Comparison of ENCODE assay signal across 8 mouse cellular contexts in genomic region chr3:52400284-52401161, GRCm38 (mm10).
DNase-seq lines count a peak whose midpoint lies in the region; ATAC-seq and TF ChIP-seq lines count a peak whose summit lies in the region.

No protein-coding gene starts in this region.

- peaks cover 24% of the 10 kb centered on the region for H3K4me1 ChIP-seq in lung, embryonic 15.5 days
- peaks cover 10% of the 10 kb centered on the region for H3K4me1 ChIP-seq in forebrain, embryonic 11.5 days (replicated peaks; ENCODE audit: control insufficient read depth, insufficient read depth, low read length)
- peaks cover 20% of the 10 kb centered on the region for H3K4me1 ChIP-seq in kidney, postnatal 0 days (replicated peaks; ENCODE audit: insufficient read depth, low read length)
- H3K4me1 ChIP-seq in neural tube, embryonic 13.5 days (replicated peaks), result peaks cover 23% of the 10 kb centered on the region

- no peak for DNase-seq in lung, postnatal 14 days
- DNase-seq in forebrain, embryonic 11.5 days (ENCODE audit: low spot score), result no peak
- no peak for DNase-seq in kidney, postnatal 0 days (ENCODE audit: low spot score)
- DNase-seq in right cerebral cortex, postnatal 14 days, result no peak
- no peak for DNase-seq in lung, postnatal 36 days

- H3K4me3 ChIP-seq in lung, embryonic 15.5 days, result peak overlapping the region; percentile 18
- peak overlapping the region; percentile 8 for H3K4me3 ChIP-seq in forebrain, embryonic 11.5 days (ENCODE audit: low read depth, low read length)
- peak overlapping the region; percentile 27; the same call in 1 of the 2 replicates for H3K4me3 ChIP-seq in kidney, postnatal 0 days (replicated peaks; ENCODE audit: low read depth, low read length)
- 0 out of 2 replicates have a peak overlapping the region, but pooled peaks have one; percentile 29 for H3K4me3 ChIP-seq in neural tube, embryonic 13.5 days

- H3K36me3 ChIP-seq in lung, embryonic 15.5 days, result no peaks in the 10 kb centered on the region
- no peaks in the 10 kb centered on the region for H3K36me3 ChIP-seq in forebrain, embryonic 11.5 days (ENCODE audit: control insufficient read depth, insufficient read depth, low read length)
- no peaks in the 10 kb centered on the region for H3K36me3 ChIP-seq in kidney, postnatal 0 days (ENCODE audit: insufficient read depth, low read length)
- H3K36me3 ChIP-seq in neural tube, embryonic 13.5 days, result no peaks in the 10 kb centered on the region

- no peak for ATAC-seq in lung, embryonic 15.5 days (ENCODE audit: borderline replicate concordance, extremely low read depth, low FRiP score, low TSS enrichment)
- peak; percentile 49; the same call in 1 of the 2 replicates for ATAC-seq in forebrain, embryonic 11.5 days (replicated peaks; ENCODE audit: low FRiP score)
- no peak for ATAC-seq in kidney, postnatal 0 days (replicated peaks; ENCODE audit: low FRiP score, low read depth)
- no peak for ATAC-seq in neural tube, embryonic 13.5 days (ENCODE audit: low read depth)
- no peak for ATAC-seq in monocyte, adult 5-6 weeks (replicated peaks; ENCODE audit: insufficient number of reproducible peaks, low FRiP score, low TSS enrichment, poor library complexity, severe bottlenecking)

- WGBS in lung, embryonic 15.5 days, result 17% methylated on average over 19 of the region's 19 CpGs
- WGBS in forebrain, embryonic 11.5 days, result 10% methylated on average over 19 of the region's 19 CpGs
- WGBS in kidney, postnatal 0 days, result 18% methylated on average over 19 of the region's 19 CpGs
- 15% methylated on average over 19 of the region's 19 CpGs for WGBS in neural tube, embryonic 13.5 days

- TF ChIP-seq CTCF in kidney, postnatal 0 days (IDR thresholded peaks at IDR 0.05; ENCODE audit: low read depth), result no peak

- H3K27me3 ChIP-seq in lung, embryonic 15.5 days, result no peaks in the 10 kb centered on the region
- no peaks in the 10 kb centered on the region for H3K27me3 ChIP-seq in forebrain, embryonic 11.5 days (ENCODE audit: control insufficient read depth, insufficient read depth, low read length)
- H3K27me3 ChIP-seq in kidney, postnatal 0 days (ENCODE audit: insufficient read depth, low read length), result no peaks in the 10 kb centered on the region
- peaks cover 32% of the 10 kb centered on the region for H3K27me3 ChIP-seq in neural tube, embryonic 13.5 days

- H3K9ac ChIP-seq in lung, embryonic 15.5 days, result 0 out of 2 replicates have a peak overlapping the region, but pooled peaks have one; percentile 27
- H3K9ac ChIP-seq in forebrain, embryonic 11.5 days (ENCODE audit: low read length), result peak overlapping the region; percentile 57; the same call in 1 of the 2 replicates
- 0 out of 2 replicates have a peak overlapping the region, but pooled peaks have one; percentile 55 for H3K9ac ChIP-seq in kidney, postnatal 0 days (ENCODE audit: low read depth, low read length)
- H3K9ac ChIP-seq in neural tube, embryonic 13.5 days, result no peak overlapping the region; the same call in 1 of the 2 replicates

- no peaks in the 10 kb centered on the region for H3K9me3 ChIP-seq in lung, embryonic 15.5 days
- no peaks in the 10 kb centered on the region for H3K9me3 ChIP-seq in forebrain, embryonic 11.5 days (ENCODE audit: control insufficient read depth, low read length)
- no peaks in the 10 kb centered on the region for H3K9me3 ChIP-seq in kidney, postnatal 0 days (replicated peaks; ENCODE audit: low read length)
- no peaks in the 10 kb centered on the region for H3K9me3 ChIP-seq in neural tube, embryonic 13.5 days

- H3K4me2 ChIP-seq in lung, embryonic 15.5 days, result peak overlapping the region; percentile 59
- H3K4me2 ChIP-seq in forebrain, embryonic 11.5 days (ENCODE audit: low read depth, low read length, severe bottlenecking), result peak overlapping the region; percentile 60
- peak overlapping the region; percentile 62 for H3K4me2 ChIP-seq in kidney, postnatal 0 days (ENCODE audit: low read length)
- peak overlapping the region; percentile 57 for H3K4me2 ChIP-seq in neural tube, embryonic 13.5 days

- peak overlapping the region; percentile 21; the same call in 1 of the 2 replicates for H3K27ac ChIP-seq in lung, embryonic 15.5 days
- no peak overlapping the region for H3K27ac ChIP-seq in forebrain, embryonic 11.5 days (ENCODE audit: low read depth, low read length)
- peak overlapping the region; percentile 20; the same call in 1 of the 2 replicates for H3K27ac ChIP-seq in kidney, postnatal 0 days
- H3K27ac ChIP-seq in neural tube, embryonic 13.5 days (replicated peaks), result no peak overlapping the region; the same call in 1 of the 2 replicates

Comparison
In these comparisons a context has a peak if more than half of its experiments do, and no peak if none do; other contexts are left out.
1. H3K27ac ChIP-seq: peak in lung, embryonic 15.5 days (single experiment) and kidney, postnatal 0 days (single experiment); none in forebrain, embryonic 11.5 days (single experiment) and neural tube, embryonic 13.5 days (single experiment).
2. Peak in every context shown above with its lines, with median percentiles within 50 percentile points of each other: H3K4me2 ChIP-seq and H3K4me3 ChIP-seq.